Mouse (Mus musculus) heart, postnatal 0 days (tissue): Measurements from ENCODE around the gene Cul5. TPM values are rescaled to one million over a fixed set of nuclear protein-coding genes. Genes with fewer than 3 reads are reported as not detected.
A peak's percentile ranks its signal among the peaks of the same experiment; 100 is the strongest.

Experiments
- ATAC-seq: fragments of 200-750 bp; cut with Nextera tagmentation; 2 replicates; pipeline ENCODE4 v1.8.0; 2017; ENCODE audit warnings: low read depth, moderate number of reproducible peaks, moderate library complexity; ENCODE audit not compliant: insufficient read depth
- DNase-seq: peaks from one replicate; pipeline ENCODE4 v3.0.0-alpha.2; 2016; ENCODE audit warnings: low spot score
- H3K27ac ChIP-seq: fragments of 300-500 bp; sonication (generic); 2 replicates; pipeline ENCODE4 v1.5.1; 2014; ENCODE audit warnings: low read depth, mild to moderate bottlenecking
- H3K27me3 ChIP-seq: fragments of 300-500 bp; sonication (generic); 2 replicates; pipeline ENCODE4 v1.6.1; 2014; ENCODE audit warnings: low read length, mixed read lengths; ENCODE audit not compliant: control insufficient read depth, insufficient read depth
- H3K36me3 ChIP-seq: fragments of 300-500 bp; sonication (generic); replicated peaks from 2 replicates; pipeline ENCODE4 v1.6.1; 2014; ENCODE audit warnings: low read length, mixed read lengths; ENCODE audit not compliant: control insufficient read depth, insufficient read depth
- H3K4me1 ChIP-seq: fragments of 300-500 bp; sonication (generic); 2 replicates; pipeline ENCODE4 v1.6.1; 2014; ENCODE audit warnings: antibody characterized with exemption; ENCODE audit not compliant: control insufficient read depth, insufficient read depth
- H3K4me2 ChIP-seq: fragments of 300-500 bp; sonication (generic); 2 replicates; pipeline ENCODE4 v1.6.1; 2014; ENCODE audit warnings: low read depth, mild to moderate bottlenecking, low read length, moderate library complexity
- H3K4me3 ChIP-seq: fragments of 300-500 bp; sonication (generic); 2 replicates; pipeline ENCODE4 v1.5.1; 2014; ENCODE audit warnings: low read depth, low read length
- H3K9ac ChIP-seq: fragments of 300-500 bp; sonication (generic); replicated peaks from 2 replicates; pipeline ENCODE4 v1.6.1; 2014; ENCODE audit warnings: low read depth, low read length, mixed read lengths
- H3K9me3 ChIP-seq: fragments of 300-500 bp; sonication (generic); replicated peaks from 2 replicates; pipeline ENCODE4 v1.6.1; 2016; ENCODE audit warnings: low read length; ENCODE audit not compliant: control insufficient read depth
- CTCF ChIP-seq: IDR thresholded peaks from 2 replicates; pipeline ENCODE4 v1.5.1; 2016; ENCODE audit warnings: antibody characterized with exemption, control low read depth, low read depth
- EP300 ChIP-seq: IDR thresholded peaks from 2 replicates; pipeline ENCODE4 v1.6.1; 2016; ENCODE audit warnings: antibody characterized with exemption, low read depth
- WGBS: fragments of 180-500 bp; shearing (Covaris S2); extraction: QIAGEN DNeasy Blood & Tissue Kit; methylation state at CpG from one replicate; pipeline ENCODE4 v1.1.7; 2014; 5-methylcytosine and 5-hydroxymethylcytosine counted together
- polyA plus RNA-seq: library from polyadenylated mRNA; unstranded; fragments of >200 nt; fragmentation: Nextera tagmentation; extraction: Ambion mirVana; gene quantifications from 2 replicates; pipeline ENCODE4 v1.2.1, GENCODE M21; 2015
- total RNA-seq: library from RNA; depleted of rRNA; stranded (reverse); fragments of >200 nt; gene quantifications from 2 replicates; pipeline ENCODE4 v1.2.3, GENCODE M21; 2014; ENCODE audit warnings: low replicate concordance

Cul5 gene
- total and polyA plus RNA-seq, 2 experiments from 2014 or later: 29.7 to 34.8 TPM

GRCm38 (mm10) chr9:53604954-53605353, 64.9 kb downstream of the Cul5 start:
- H3K9ac ChIP-seq: no peak overlapping the region
- no peaks in the 10 kb centered on the region for H3K27me3 ChIP-seq
- H3K4me2 ChIP-seq: no peak overlapping the region
- no peak overlapping the region for H3K4me3 ChIP-seq
- TF ChIP-seq EP300 (no peak), CTCF (no peak)
- WGBS: 81% methylated on average over 5 of the region's 5 CpGs
- H3K36me3 ChIP-seq: no peaks in the 10 kb centered on the region
- H3K4me1 ChIP-seq: peaks cover 47% of the 10 kb centered on the region
- no peaks in the 10 kb centered on the region for H3K9me3 ChIP-seq
- DNase-seq (no peak), ATAC-seq (no peak)
- H3K27ac ChIP-seq: no peak overlapping the region

GRCm38 (mm10) chr9:53603849-53604248, 66.0 kb downstream of the Cul5 start:
- ATAC-seq (no peak), DNase-seq (no peak)
- Histone ChIP-seq H3K4me1 (peaks cover 39% of the 10 kb centered on the region), H3K27ac (peak overlapping the region; percentile 69), H3K4me2 (no peak overlapping the region), H3K9me3 (no peaks in the 10 kb centered on the region), H3K36me3 (no peaks in the 10 kb centered on the region), H3K4me3 (no peak overlapping the region), H3K27me3 (no peaks in the 10 kb centered on the region), H3K9ac (no peak overlapping the region)
- 53% methylated on average over 3 of the region's 3 CpGs for WGBS
- TF ChIP-seq CTCF: no peak
- TF ChIP-seq EP300: no peak

GRCm38 (mm10) chr9:53603384-53603783, 66.4 kb downstream of the Cul5 start:
- ATAC-seq (0 out of 2 replicates have a peak, but pooled peaks have one; percentile 29), DNase-seq (peak; percentile 33)
- H3K9me3 ChIP-seq: no peaks in the 10 kb centered on the region
- WGBS: 70% methylated on average over 1 of the region's 1 CpGs
- H3K36me3 ChIP-seq: 0 out of 2 replicates have a peak, but pooled peaks cover 4% of the 10 kb centered on the region
- H3K27ac ChIP-seq: peak overlapping the region; percentile 69
- H3K4me3 ChIP-seq: no peak overlapping the region
- TF ChIP-seq EP300: no peak
- no peak for TF ChIP-seq CTCF
- H3K9ac ChIP-seq: no peak overlapping the region
- no peaks in the 10 kb centered on the region for H3K27me3 ChIP-seq
- H3K4me2 ChIP-seq: no peak overlapping the region
- H3K4me1 ChIP-seq: peaks cover 34% of the 10 kb centered on the region

- H3K27me3 ChIP-seq: no peaks in the 10 kb centered on the region
- no peak overlapping the region for H3K4me3 ChIP-seq
- H3K4me2 ChIP-seq: no peak overlapping the region
- H3K36me3 ChIP-seq: peaks cover 10% of the 10 kb centered on the region; the same call in 1 of the 2 replicates
- ATAC-seq: peak; percentile 75
- no peak for DNase-seq
- no peak overlapping the region for H3K9ac ChIP-seq
- 79% methylated on average over 2 of the region's 2 CpGs for WGBS
- H3K9me3 ChIP-seq: no peaks in the 10 kb centered on the region
- peaks cover 30% of the 10 kb centered on the region for H3K4me1 ChIP-seq
- H3K27ac ChIP-seq: peak overlapping the region; percentile 78
- TF ChIP-seq EP300 (no peak), CTCF (no peak)
Measured at GRCm38 (mm10) chr9:53601541-53601940, 68.3 kb downstream of the Cul5 start.

- H3K27me3 ChIP-seq: no peaks in the 10 kb centered on the region
- DNase-seq (no peak), ATAC-seq (no peak)
- no peak overlapping the region for H3K4me2 ChIP-seq
- TF ChIP-seq EP300: no peak
- TF ChIP-seq CTCF: no peak
- no peak overlapping the region for H3K4me3 ChIP-seq
- H3K36me3 ChIP-seq: peaks cover 28% of the 10 kb centered on the region
- no peaks in the 10 kb centered on the region for H3K9me3 ChIP-seq
- peaks cover 15% of the 10 kb centered on the region for H3K4me1 ChIP-seq
- 79% methylated on average over 6 of the region's 6 CpGs for WGBS
- no peak overlapping the region for H3K27ac ChIP-seq
- H3K9ac ChIP-seq: no peak overlapping the region
Measured at GRCm38 (mm10) chr9:53598631-53599030, 71.2 kb downstream of the Cul5 start.

- no peaks in the 10 kb centered on the region for H3K9me3 ChIP-seq
- no peak overlapping the region for H3K9ac ChIP-seq
- no peak overlapping the region for H3K4me3 ChIP-seq
- peaks cover 8% of the 10 kb centered on the region; the same call in 1 of the 2 replicates for H3K4me1 ChIP-seq
- no peak overlapping the region for H3K4me2 ChIP-seq
- no peak for DNase-seq
- no peak for ATAC-seq
- TF ChIP-seq EP300: no peak
- TF ChIP-seq CTCF: no peak
- no peak overlapping the region for H3K27ac ChIP-seq
- WGBS: 89% methylated on average over 4 of the region's 4 CpGs
- no peaks in the 10 kb centered on the region for H3K27me3 ChIP-seq
- peaks cover 43% of the 10 kb centered on the region for H3K36me3 ChIP-seq
Measured at GRCm38 (mm10) chr9:53596971-53597600, 72.7 kb downstream of the Cul5 start.
